Mouse (Mus musculus) bone marrow macrophage, adult 2 months (primary cell): ENCODE measurements around the gene Phldb1. TPM values are rescaled to one million over a fixed set of nuclear protein-coding genes. Genes with fewer than 3 reads are reported as not detected.

Source experiments
- H3K27ac ChIP-seq: 2 replicates; pipeline ENCODE4 v1.5.1; 2012; ENCODE audit warnings: low read depth, low read length; ENCODE audit not compliant: insufficient read depth
- H3K4me1 ChIP-seq: 2 replicates; pipeline ENCODE4 v1.6.1; 2012; ENCODE audit warnings: low read length; ENCODE audit not compliant: control insufficient read depth, insufficient read depth
- H3K4me3 ChIP-seq: 2 replicates; pipeline ENCODE4 v1.5.1; 2012; ENCODE audit warnings: mild to moderate bottlenecking, low read length, moderate library complexity; ENCODE audit not compliant: insufficient read depth
- CTCF ChIP-seq: IDR thresholded peaks from 2 replicates; pipeline ENCODE4 v1.5.1; 2012; ENCODE audit warnings: low read depth, mild to moderate bottlenecking, low read length, moderate library complexity
- POLR2A ChIP-seq: IDR thresholded peaks from 2 replicates; pipeline ENCODE4 v1.6.1; 2012; ENCODE audit warnings: mild to moderate bottlenecking, low read depth, low read length, borderline replicate concordance
- polyA plus RNA-seq: library from polyadenylated mRNA; stranded (reverse); fragments of >200 nt; gene quantifications from 2 replicates; pipeline ENCODE4 v1.2.4, GENCODE M21; 2012; ENCODE audit not compliant: missing spikeins, insufficient read depth, insufficient read length

Gene Phldb1
- polyA plus RNA-seq, 1 experiment = 4.3 TPM

DNA sequence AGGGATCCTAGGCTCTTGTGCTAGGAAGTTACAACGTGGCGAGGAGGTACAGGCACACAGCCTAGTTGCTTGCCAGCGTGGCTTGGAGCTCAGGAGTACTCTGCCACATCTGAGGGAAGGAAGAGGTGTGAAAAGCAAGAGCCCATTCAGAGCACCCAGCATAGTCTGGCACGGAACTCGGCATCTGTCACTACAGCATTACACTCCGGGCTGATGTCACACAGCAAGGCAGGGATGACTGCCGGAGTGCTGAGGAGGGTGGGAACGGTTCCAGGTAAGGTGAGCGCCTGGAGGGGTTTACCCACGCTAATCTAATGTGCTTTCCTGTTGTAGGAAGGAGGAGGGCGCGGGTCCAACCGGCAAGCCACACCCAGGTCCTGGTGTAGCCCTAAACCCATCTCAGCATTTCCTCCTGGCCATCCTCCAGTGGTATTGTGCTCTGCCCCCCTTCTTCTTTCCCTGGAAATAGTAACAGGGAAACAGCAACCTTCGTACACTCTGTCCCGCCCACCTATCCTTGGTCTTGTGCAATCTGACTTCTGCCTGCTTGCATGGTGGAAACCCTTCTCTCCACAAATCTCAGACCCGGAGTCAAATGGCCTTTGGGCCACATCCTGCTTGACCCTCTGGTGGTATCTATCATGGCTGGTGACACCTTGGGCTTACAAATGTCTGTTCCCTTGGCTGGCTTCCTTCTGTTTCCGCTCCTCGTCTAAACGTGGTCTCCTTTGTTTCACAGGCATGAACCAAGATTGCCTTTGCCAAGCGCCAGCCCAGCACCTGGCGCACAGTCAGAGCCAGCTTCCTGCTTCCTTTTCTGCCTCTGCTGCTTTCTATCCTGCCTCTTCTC, 43.1 kb downstream of the Phldb1 start:
- Histone ChIP-seq H3K27ac (no peak overlapping the region), H3K4me1 (peaks cover 18% of the 10 kb centered on the region), H3K4me3 (no peak overlapping the region)
- no peak for TF ChIP-seq CTCF
- no peak for TF ChIP-seq POLR2A

DNA sequence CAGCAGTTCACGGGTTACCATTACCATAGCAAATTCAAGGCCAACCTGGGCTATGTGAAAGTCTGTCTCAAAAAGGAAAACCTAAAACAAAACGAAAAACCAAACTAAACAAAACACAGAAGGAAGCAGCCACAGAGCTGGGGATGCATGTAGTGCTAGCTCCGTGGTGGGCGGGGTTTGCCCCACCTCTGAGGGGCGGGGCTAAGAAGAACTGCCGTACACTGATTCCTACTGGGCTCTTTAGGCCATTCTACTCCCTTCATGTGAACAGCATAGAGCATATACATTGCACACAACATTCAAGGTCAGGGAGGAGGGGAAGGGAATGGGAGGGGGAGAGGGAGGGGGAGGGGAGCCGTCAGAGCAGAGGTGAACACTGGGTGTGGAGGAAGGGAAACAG, 44.4 kb downstream of the Phldb1 start:
- TF ChIP-seq CTCF = no peak
- no peak for TF ChIP-seq POLR2A

DNA sequence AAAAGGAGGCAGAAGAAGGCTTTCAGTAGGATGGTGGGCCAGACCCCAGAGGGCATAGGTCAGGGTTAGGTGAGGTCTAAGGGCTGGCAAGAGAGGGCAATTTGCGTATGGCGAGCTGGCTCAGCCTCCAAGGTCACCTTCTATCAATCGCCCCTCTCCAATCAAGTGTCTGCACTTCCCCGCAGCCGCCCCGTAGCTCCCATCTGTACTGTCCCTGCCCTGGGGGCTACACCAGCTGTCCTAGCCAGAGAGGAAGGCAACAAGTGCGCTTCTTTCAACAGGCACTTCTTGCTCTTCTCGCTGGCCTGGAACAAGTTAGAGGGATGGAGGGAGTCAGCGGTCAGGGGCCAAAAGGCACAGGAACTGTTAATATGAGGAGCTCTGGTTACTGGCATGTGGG, 47.0 kb downstream of the Phldb1 start:
- peaks cover 18% of the 10 kb centered on the region for H3K4me1 ChIP-seq
- H3K27ac ChIP-seq = no peak overlapping the region
- no peak overlapping the region for H3K4me3 ChIP-seq
- no peak for TF ChIP-seq CTCF
- no peak for TF ChIP-seq POLR2A

More for the DNA sequence above, 44.4 kb downstream of the Phldb1 start:
- Histone ChIP-seq H3K27ac (no peak overlapping the region), H3K4me1 (peaks cover 18% of the 10 kb centered on the region), H3K4me3 (no peak overlapping the region)

DNA sequence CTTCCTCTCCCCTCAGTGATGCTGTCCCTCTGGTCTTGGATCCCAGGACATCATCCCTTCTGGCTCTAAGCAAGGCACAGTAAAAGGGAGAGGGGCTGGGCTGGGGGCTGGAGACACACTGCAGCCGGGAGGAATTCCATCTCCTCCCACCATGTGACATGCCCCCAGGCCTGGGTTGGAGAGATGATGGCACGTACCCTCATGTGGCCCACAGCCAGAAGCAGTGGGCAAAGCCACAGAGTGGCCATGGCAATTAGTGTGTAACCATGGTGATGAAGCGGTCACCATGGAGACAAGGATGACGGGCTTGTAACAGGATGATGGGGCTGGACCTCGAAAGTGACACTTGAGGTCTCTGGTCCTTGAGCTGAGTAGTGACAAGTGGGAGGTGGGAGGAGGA, 48.4 kb downstream of the Phldb1 start:
- H3K27ac ChIP-seq = no peak overlapping the region
- H3K4me1 ChIP-seq = peaks cover 10% of the 10 kb centered on the region
- H3K4me3 ChIP-seq = no peak overlapping the region
- TF ChIP-seq CTCF = no peak
- TF ChIP-seq POLR2A = no peak

DNA sequence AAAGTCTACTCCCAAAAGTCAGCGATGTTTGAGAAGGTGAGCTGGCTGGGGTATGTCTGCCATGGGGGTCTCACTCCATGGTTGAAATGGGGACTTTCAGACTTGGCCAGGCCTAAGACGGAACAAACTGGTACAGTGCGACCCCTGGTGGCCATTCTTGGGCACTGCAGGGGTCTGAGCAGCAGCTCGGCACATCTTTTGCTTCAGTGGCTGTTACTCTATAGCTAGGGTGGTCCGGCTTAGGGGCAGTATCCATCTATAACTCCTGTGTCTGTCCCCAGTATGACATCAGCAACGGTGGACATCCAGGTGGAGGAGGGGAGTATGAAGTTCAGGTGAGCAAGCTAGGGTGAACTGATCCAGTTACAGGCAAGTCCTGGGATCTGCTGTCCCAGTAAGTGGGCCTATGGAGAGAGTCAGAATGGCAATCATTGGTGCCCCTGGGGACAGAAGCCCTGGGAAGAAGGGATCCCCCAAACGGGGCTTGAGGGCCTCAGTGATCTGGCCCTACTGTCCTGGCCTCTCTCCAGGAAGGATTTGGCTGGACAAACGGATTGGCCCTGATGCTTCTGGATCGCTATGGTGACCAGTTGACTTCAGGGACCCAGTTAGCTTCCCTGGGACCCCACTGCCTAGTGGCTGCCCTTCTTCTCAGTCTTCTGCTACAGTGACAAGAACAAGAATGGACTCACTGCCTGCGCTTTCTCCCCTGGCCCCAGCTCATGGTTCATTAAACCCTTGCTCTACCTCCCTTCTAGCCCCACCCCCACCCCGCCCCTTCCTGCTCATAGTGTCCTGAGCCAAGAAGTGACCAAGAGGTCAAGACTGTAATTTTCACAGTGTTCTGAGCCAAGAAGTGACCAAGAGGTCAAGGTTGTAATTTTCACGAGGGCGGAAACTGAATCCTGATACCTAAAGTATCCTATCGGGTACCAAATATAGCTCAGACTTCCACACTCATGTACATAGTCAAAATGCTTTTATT, 49.4 kb downstream of the Phldb1 start:
- Histone ChIP-seq H3K27ac (no peak overlapping the region), H3K4me1 (peaks cover 3% of the 10 kb centered on the region; the same call in 1 of the 2 replicates), H3K4me3 (no peak overlapping the region)
- TF ChIP-seq POLR2A (no peak), CTCF (peak; percentile 93)

DNA sequence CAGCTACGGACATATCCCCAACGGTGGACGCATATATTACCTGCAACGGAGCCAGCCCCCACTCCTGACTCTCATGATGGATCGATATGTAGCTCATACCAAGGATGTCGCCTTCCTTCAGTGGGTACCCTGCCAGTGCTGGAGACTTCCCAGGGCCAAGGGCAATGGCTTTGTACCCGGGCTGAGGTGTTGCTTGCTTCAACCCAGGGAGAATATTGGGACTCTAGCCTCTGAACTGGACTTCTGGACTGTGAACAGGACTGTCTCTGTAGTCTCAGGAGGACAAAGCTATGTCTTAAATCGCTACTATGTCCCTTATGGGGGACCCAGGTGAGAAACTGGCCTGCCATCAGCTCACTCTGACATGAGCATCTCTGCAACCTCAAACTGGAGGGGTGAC, 52.0 kb downstream of the Phldb1 start:
- H3K4me3 ChIP-seq = no peak overlapping the region
- no peak overlapping the region for H3K27ac ChIP-seq
- TF ChIP-seq CTCF (no peak), POLR2A (no peak)
- no peaks in the 10 kb centered on the region for H3K4me1 ChIP-seq

DNA sequence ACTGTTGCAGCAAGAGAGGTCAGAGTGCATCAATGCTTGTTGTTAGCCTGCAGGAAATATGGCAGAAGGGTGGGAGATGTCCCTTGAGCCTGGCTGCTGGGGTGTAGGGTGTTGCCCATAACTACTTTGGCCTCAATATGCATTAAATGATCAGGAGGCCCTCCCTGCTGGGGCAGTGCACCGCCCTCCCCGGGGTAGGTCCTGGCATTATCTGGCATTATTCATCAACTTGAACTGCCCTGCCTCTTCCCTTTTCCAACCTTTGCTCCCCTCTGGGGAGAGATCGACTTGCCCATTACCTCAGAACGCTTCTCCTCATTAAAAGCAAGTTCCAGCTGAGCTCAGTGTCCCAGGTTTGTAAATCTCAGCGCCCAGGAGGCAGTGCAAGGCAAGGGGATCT, 55.4 kb downstream of the Phldb1 start:
- TF ChIP-seq CTCF = no peak
- H3K4me1 ChIP-seq = no peaks in the 10 kb centered on the region
- no peak overlapping the region for H3K4me3 ChIP-seq
- H3K27ac ChIP-seq = no peak overlapping the region

DNA sequence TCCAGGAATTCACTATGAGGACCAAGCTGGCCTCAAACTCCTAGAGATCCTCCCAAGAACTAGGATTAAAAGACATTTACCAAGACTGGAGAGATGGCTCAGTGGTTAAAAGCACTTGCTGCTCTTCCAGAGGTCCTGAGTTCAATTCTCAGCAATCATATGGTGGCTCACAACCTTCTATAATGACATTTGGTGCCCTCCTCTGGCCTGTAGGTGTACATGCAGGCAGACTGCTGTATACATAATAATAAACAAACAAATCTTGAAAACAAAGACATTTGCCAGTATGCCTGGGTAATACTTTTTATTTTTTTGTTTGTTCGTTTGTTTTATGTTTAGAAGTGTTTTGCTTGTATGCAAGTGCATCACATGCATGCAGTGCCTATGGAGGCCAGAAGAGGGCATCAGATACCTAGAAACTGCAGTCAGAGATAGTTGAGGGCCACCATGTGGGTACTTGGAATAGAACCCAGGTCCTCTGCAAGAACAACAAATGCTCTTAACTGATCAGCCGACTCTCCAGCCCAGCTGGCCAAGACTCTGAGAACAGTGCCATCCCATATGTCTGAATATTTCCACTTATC, 56.6 kb downstream of the Phldb1 start:
- TF ChIP-seq POLR2A = no peak
- TF ChIP-seq CTCF = peak; percentile 15; the same call in 1 of the 2 replicates
- Histone ChIP-seq H3K4me3 (no peak overlapping the region), H3K4me1 (no peaks in the 10 kb centered on the region)

DNA sequence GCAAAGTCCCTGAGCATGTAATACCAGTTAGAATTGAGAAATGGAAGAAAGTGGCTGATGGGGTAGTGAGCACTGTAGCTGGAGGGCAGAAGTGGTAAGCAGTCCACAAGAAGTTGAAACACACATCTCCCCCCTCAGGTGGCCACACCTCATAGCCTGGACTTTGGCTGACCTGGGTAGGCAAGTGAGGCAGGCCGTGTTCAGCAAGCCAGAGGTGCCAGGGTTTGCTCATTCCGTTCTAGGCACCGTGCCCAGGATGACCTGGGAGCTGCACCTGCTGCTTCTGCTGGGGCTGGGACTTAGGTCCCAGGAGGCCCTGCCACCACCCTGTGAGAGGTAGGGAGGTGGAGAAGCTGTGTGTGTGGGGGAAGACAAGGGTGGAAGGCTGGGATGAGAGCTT, 62.0 kb downstream of the Phldb1 start, which contains the start of gene Treh:
Treh (plus strand) TSS at position 229 of the 400 bp plus-strand sequence.
- Histone ChIP-seq H3K4me1 (no peaks in the 10 kb centered on the region), H3K4me3 (no peak within 1 kb of the TSS), H3K27ac (no peak within 1 kb of the TSS)
- TF ChIP-seq POLR2A = no peak
- no peak for TF ChIP-seq CTCF

More for the DNA sequence above, 56.6 kb downstream of the Phldb1 start:
- no peak overlapping the region for H3K27ac ChIP-seq

DNA sequence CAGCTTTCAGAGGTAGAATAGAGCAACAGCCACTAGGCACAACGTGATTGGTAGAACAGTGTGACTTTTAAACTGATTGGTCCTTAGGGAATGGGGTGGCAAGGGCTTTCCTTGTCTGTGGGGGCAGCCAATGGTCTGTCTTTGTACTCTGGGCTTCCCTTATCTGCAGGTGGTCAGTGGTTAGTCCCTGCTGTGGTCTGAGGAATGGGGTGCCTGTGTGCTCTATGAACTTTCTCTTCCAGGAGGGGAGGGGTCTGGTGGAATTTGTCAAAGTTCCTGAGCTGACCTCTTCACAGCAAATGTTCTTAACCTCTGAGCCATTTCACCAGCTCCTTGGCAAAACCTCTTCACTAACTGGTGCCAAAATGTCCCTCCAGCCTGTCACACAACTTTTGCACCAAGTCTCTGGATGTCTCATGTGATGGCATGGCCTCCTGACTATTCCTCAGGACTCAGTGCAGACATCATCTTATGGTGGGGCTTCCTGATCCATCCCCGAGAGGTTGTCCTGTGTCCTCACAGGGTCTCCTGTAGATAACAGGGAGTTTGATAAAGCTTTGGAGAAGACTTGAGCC, 62.6 kb downstream of the Phldb1 start:
- TF ChIP-seq POLR2A = no peak
- no peak for TF ChIP-seq CTCF

More for the DNA sequence above, 62.6 kb downstream of the Phldb1 start:
- Histone ChIP-seq H3K4me1 (no peaks in the 10 kb centered on the region), H3K27ac (no peak overlapping the region), H3K4me3 (no peak overlapping the region)
